Mouse (Mus musculus) kidney, embryonic 16.5 days (tissue): ENCODE results near the gene Ap5z1. TPM values are rescaled to one million over a fixed set of nuclear protein-coding genes. Genes with fewer than 3 reads are reported as not detected.
A peak's percentile ranks its signal among the peaks of the same experiment; 100 is the strongest.

Source experiments
- ATAC-seq: fragments of 200-750 bp; cut with Nextera tagmentation; 2 replicates; pipeline ENCODE4 v1.8.0; 2017; ENCODE audit warnings: moderate TSS enrichment; ENCODE audit not compliant: low FRiP score, low TSS enrichment
- H3K27ac ChIP-seq: fragments of 300-500 bp; sonication (generic); 2 replicates; pipeline ENCODE4 v1.5.1; 2014; ENCODE audit warnings: low read length
- H3K27me3 ChIP-seq: fragments of 300-500 bp; sonication (generic); 2 replicates; pipeline ENCODE4 v1.6.1; 2014; ENCODE audit warnings: low read length, control low read depth, mixed read lengths; ENCODE audit not compliant: insufficient read depth
- H3K36me3 ChIP-seq: fragments of 300-500 bp; sonication (generic); 2 replicates; pipeline ENCODE4 v1.6.1; 2014; ENCODE audit warnings: low read length, control low read depth, mixed read lengths; ENCODE audit not compliant: insufficient read depth
- H3K4me1 ChIP-seq: fragments of 300-500 bp; sonication (generic); 2 replicates; pipeline ENCODE4 v1.6.1; 2014; ENCODE audit warnings: low read length, control low read depth, mixed read lengths; ENCODE audit not compliant: insufficient read depth
- H3K4me2 ChIP-seq: fragments of 300-500 bp; sonication (generic); replicated peaks from 2 replicates; pipeline ENCODE4 v1.6.1; 2014; ENCODE audit warnings: low read depth, low read length
- H3K4me3 ChIP-seq: fragments of 300-500 bp; sonication (generic); 2 replicates; pipeline ENCODE4 v1.5.1; 2014; ENCODE audit warnings: mild to moderate bottlenecking, low read length
- H3K9ac ChIP-seq: fragments of 300-500 bp; sonication (generic); replicated peaks from 2 replicates; pipeline ENCODE4 v1.6.1; 2014; ENCODE audit warnings: low read length
- H3K9me3 ChIP-seq: fragments of 300-500 bp; sonication (generic); 2 replicates; pipeline ENCODE4 v1.6.1; 2016; ENCODE audit warnings: low read length, control low read depth
- WGBS: fragments of 180-500 bp; shearing (Covaris S2); extraction: QIAGEN DNeasy Blood & Tissue Kit; methylation state at CpG from one replicate; pipeline ENCODE4 v1.1.7; 2014; 5-methylcytosine and 5-hydroxymethylcytosine counted together
- polyA plus RNA-seq: library from polyadenylated mRNA; unstranded; fragments of >200 nt; fragmentation: Nextera tagmentation; extraction: Ambion mirVana; gene quantifications from 2 replicates; pipeline ENCODE4 v1.2.1, GENCODE M21; 2015

Gene Ap5z1
- polyA plus RNA-seq, 1 experiment from 2014 or later: 13.2 TPM

- ATAC-seq: no peak
- no peaks in the 10 kb centered on the region for H3K27me3 ChIP-seq
- H3K4me1 ChIP-seq: peaks cover 39% of the 10 kb centered on the region
- peaks cover 3% of the 10 kb centered on the region; the same call in 1 of the 2 replicates for H3K36me3 ChIP-seq
- no peaks in the 10 kb centered on the region for H3K9me3 ChIP-seq
- H3K27ac ChIP-seq: no peak overlapping the region
- H3K4me3 ChIP-seq: no peak overlapping the region
- no peak overlapping the region for H3K9ac ChIP-seq
- no peak overlapping the region for H3K4me2 ChIP-seq
- WGBS: 91% methylated on average over 10 of the region's 10 CpGs
Measured at GRCm38 (mm10) chr5:142423141-142423540, 40.6 kb upstream of the Ap5z1 start.

DNA sequence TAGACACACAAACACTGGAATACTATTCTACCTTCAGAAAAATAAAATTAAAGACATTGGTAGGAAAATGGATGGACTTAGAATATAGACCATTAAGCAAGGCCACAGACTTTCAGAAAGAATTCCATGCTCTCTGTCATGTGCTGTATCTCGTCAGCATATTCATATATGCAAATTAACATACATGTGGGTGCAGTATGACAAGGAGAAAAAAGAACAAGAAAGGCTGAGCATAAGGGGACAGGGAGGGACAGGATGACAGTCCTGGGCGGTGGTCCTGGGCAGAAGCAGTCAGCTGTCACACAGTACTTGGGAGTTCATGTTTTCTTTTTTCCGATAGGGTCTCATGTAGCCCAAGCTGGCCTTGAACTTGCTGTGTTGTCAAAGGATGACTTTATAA, 40.0 kb upstream of the Ap5z1 start:
- WGBS: 47% methylated on average over 3 of the region's 3 CpGs
- peaks cover 38% of the 10 kb centered on the region for H3K4me1 ChIP-seq
- no peak for ATAC-seq

DNA sequence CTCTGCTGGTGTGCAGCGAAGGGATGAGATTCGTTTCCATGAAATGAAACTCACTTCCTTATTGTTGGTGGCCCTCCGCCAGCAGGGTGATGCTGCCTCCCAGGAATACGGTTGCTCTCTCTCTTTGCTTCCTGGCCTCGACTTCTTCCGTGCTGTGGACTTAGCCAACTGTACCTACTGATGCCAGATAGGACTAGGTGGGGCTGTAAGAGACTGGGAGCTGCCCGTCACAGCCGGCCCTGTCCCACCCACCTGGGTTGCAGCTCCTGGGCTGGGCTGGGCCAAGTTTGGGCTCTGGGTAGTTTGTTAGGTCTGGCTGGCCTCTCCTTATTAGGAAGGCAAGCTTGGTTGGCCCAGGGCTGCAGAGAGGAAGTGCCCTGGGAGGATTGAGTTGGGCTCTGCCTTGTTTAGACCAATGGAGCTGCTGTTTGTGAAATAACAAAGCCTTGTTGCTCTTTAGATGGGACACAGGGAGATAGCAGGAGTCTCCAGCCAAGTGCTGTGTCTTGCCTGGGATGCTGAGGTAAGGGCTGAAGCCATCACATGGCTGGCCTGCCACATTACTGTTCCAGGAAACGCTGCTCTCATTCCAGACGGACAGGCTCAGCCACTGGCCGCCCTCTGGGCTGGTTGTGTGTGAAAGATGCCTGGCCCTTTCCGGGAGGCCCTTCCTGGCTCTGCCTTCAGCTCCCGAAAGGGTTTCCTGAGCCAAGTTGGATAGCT, 39.0 kb upstream of the Ap5z1 start:
- H3K36me3 ChIP-seq: peaks cover 3% of the 10 kb centered on the region; the same call in 1 of the 2 replicates
- H3K9ac ChIP-seq: peak overlapping the region; percentile 9; the same call in 1 of the 2 replicates
- no peaks in the 10 kb centered on the region for H3K9me3 ChIP-seq
- H3K27ac ChIP-seq: peak overlapping the region; percentile 90
- ATAC-seq: peak; percentile 72
- peak overlapping the region; percentile 24 for H3K4me2 ChIP-seq
- WGBS: 43% methylated on average over 13 of the region's 13 CpGs
- H3K27me3 ChIP-seq: no peaks in the 10 kb centered on the region
- no peak overlapping the region for H3K4me3 ChIP-seq
- H3K4me1 ChIP-seq: peaks cover 38% of the 10 kb centered on the region

More for the DNA sequence above, 40.0 kb upstream of the Ap5z1 start:
- H3K4me2 ChIP-seq: no peak overlapping the region
- H3K9me3 ChIP-seq: no peaks in the 10 kb centered on the region
- H3K9ac ChIP-seq: no peak overlapping the region
- peaks cover 3% of the 10 kb centered on the region; the same call in 1 of the 2 replicates for H3K36me3 ChIP-seq
- no peaks in the 10 kb centered on the region for H3K27me3 ChIP-seq
- H3K4me3 ChIP-seq: no peak overlapping the region
- H3K27ac ChIP-seq: peak overlapping the region; percentile 90

DNA sequence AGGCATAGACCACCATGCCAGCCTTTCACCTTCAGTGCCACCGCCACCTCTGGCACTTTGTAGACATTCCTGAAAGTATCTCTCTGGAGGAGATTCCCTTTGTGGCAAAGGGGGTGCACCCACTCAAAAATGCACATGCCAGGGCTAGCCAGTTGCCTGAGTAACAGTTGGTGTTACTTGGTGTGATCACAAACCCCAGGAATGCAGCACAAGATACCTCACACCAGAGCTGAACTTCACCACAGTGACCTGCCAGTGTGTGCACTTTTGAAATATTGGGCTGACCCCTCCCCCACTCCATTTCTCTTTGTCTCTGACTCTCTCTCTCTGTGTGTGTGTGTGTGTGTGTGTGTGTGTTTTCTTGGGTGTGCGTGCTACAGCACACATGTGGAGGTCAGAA, 37.3 kb upstream of the Ap5z1 start:
- Histone ChIP-seq H3K36me3 (no peaks in the 10 kb centered on the region), H3K4me3 (no peak overlapping the region), H3K27ac (no peak overlapping the region), H3K9ac (no peak overlapping the region), H3K9me3 (no peaks in the 10 kb centered on the region), H3K4me2 (no peak overlapping the region), H3K4me1 (peaks cover 45% of the 10 kb centered on the region), H3K27me3 (no peaks in the 10 kb centered on the region)
- ATAC-seq: no peak
- 91% methylated on average over 2 of the region's 2 CpGs for WGBS

GRCm38 (mm10) chr5:142427876-142428275, 35.9 kb upstream of the Ap5z1 start:
- H3K4me1 ChIP-seq: peaks cover 56% of the 10 kb centered on the region
- WGBS: 63% methylated on average over 10 of the region's 10 CpGs
- H3K36me3 ChIP-seq: no peaks in the 10 kb centered on the region
- no peaks in the 10 kb centered on the region for H3K9me3 ChIP-seq
- no peak overlapping the region for H3K4me3 ChIP-seq
- H3K9ac ChIP-seq: no peak overlapping the region
- peak overlapping the region; percentile 44 for H3K27ac ChIP-seq
- no peak for ATAC-seq
- H3K4me2 ChIP-seq: no peak overlapping the region
- no peaks in the 10 kb centered on the region for H3K27me3 ChIP-seq

DNA sequence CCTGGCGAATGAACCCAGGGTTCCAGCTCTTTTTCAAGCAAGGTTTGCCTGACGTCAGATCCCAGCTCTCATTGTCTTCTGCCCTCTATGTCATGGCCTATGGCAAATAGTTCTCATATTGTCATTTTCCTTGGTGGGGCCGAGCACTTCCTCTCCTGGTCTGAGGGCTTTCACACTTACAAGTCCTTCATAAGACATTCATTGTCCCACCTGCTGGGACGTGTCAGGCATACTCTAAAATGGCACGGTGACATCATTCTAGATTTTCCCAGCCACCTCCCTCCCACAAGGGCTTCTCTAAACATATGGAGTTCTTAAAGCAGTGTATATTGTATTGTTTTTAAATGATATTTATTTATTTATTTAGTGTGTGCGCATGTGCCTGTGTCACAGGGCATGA, 35.1 kb upstream of the Ap5z1 start:
- Histone ChIP-seq H3K4me3 (no peak overlapping the region), H3K4me1 (peaks cover 60% of the 10 kb centered on the region), H3K27me3 (no peaks in the 10 kb centered on the region), H3K9me3 (no peaks in the 10 kb centered on the region), H3K4me2 (no peak overlapping the region), H3K36me3 (no peaks in the 10 kb centered on the region), H3K27ac (no peak overlapping the region), H3K9ac (no peak overlapping the region)
- 78% methylated on average over 6 of the region's 6 CpGs for WGBS
- ATAC-seq: no peak

DNA sequence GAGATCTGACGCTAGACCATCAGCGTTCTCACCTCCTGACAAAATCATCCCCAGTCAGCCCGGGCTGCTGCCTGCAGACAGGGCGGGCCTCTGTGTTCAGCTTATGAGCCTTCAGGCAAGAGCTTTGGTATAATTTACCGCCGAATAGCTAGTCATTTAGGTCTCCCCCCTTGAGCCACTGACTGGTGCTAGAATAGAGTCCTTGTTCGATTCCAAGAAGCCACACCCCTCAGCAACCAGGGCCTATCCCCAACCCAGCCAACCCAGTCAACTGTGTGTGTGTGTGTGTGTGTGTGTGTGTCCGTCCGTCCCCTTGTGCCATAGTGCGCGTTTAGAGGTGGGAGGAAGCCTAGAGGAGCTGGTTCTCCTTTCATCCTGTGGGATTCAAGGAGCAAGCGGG, 32.7 kb upstream of the Ap5z1 start:
- no peak for ATAC-seq
- WGBS: 51% methylated on average over 12 of the region's 12 CpGs
- no peak overlapping the region for H3K4me2 ChIP-seq
- no peak overlapping the region for H3K27ac ChIP-seq
- H3K4me1 ChIP-seq: peaks cover 37% of the 10 kb centered on the region
- H3K27me3 ChIP-seq: no peaks in the 10 kb centered on the region
- no peak overlapping the region for H3K9ac ChIP-seq
- H3K4me3 ChIP-seq: no peak overlapping the region
- H3K9me3 ChIP-seq: no peaks in the 10 kb centered on the region
- peaks cover 10% of the 10 kb centered on the region for H3K36me3 ChIP-seq

DNA sequence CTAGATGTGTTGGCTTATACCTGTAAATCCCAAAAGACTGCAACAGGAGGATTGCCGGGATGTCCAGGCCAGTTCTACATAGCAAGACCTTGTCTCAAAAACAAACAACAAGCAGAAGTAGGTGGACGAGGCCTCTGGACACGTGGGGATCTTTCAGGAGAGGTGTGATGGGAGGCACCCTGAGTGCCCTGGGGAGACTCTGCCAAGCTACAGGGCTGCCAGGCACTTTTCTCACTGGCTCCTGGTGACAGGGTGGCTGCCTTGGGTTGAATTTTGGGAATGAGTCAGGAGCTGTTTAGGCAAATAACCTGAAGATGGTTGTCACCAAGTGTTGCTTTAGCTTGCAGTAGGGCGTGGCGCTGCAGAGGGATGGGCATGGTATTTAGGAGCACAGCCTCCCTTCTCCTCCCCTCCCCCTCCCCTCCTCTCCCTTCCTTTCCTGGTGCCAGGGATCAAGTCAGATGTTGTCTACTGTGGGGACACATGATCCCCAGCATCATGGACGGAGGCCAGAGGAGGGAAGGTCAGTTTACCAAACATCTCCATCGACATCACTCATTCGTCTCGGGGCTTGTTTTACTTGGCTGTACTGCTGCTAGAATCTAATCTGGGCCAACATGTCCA, 31.8 kb upstream of the Ap5z1 start:
- WGBS: 45% methylated on average over 9 of the region's 9 CpGs
- Histone ChIP-seq H3K4me2 (no peak overlapping the region), H3K4me3 (no peak overlapping the region), H3K27me3 (no peaks in the 10 kb centered on the region), H3K27ac (no peak overlapping the region), H3K9ac (no peak overlapping the region), H3K9me3 (no peaks in the 10 kb centered on the region), H3K4me1 (peaks cover 30% of the 10 kb centered on the region), H3K36me3 (peaks cover 16% of the 10 kb centered on the region)
- peak; percentile 44; the same call in 1 of the 2 replicates for ATAC-seq

- no peaks in the 10 kb centered on the region for H3K27me3 ChIP-seq
- WGBS: 85% methylated on average over 4 of the region's 4 CpGs
- ATAC-seq: no peak
- H3K27ac ChIP-seq: no peak overlapping the region
- no peak overlapping the region for H3K4me3 ChIP-seq
- peaks cover 16% of the 10 kb centered on the region for H3K36me3 ChIP-seq
- H3K4me2 ChIP-seq: no peak overlapping the region
- H3K9ac ChIP-seq: no peak overlapping the region
- H3K4me1 ChIP-seq: peaks cover 27% of the 10 kb centered on the region
- no peaks in the 10 kb centered on the region for H3K9me3 ChIP-seq
Measured at GRCm38 (mm10) chr5:142432695-142433094, 31.0 kb upstream of the Ap5z1 start.

GRCm38 (mm10) chr5:142434052-142434451, 29.7 kb upstream of the Ap5z1 start:
- Histone ChIP-seq H3K9ac (no peak overlapping the region), H3K36me3 (peaks cover 16% of the 10 kb centered on the region), H3K27ac (no peak overlapping the region), H3K27me3 (no peaks in the 10 kb centered on the region), H3K4me3 (no peak overlapping the region), H3K4me1 (peaks cover 33% of the 10 kb centered on the region), H3K9me3 (no peaks in the 10 kb centered on the region), H3K4me2 (no peak overlapping the region)
- no peak for ATAC-seq
- 91% methylated on average over 5 of the region's 5 CpGs for WGBS
